Mouse (Mus musculus) testis, adult 2 months (tissue): ENCODE measurements around the gene Ankrd6.

Experiments
- CTCF ChIP-seq: fragments of 200-500 bp; IDR thresholded peaks from 2 replicates; pipeline ENCODE4 v1.5.1; 2012; ENCODE audit warnings: low read depth, mild to moderate bottlenecking, inconsistent platforms, low read length, moderate library complexity; ENCODE audit not compliant: control insufficient read depth, insufficient read depth, insufficient replicate concordance
- POLR2A ChIP-seq: fragments of 200-500 bp; IDR thresholded peaks from 2 replicates; pipeline ENCODE4 v1.6.1; 2012; ENCODE audit warnings: low read depth, mild to moderate bottlenecking, inconsistent platforms, low read length, moderate library complexity; ENCODE audit not compliant: control insufficient read depth

- TF ChIP-seq POLR2A (no peak), CTCF (no peak)
These were observed 122.1 kb downstream of the Ankrd6 start for GRCm38 (mm10) chr4:32828385-32829077.
